Mouse (Mus musculus): Measurements from ENCODE around the gene Fndc7. TPM values are rescaled to one million over a fixed set of nuclear protein-coding genes. Genes with fewer than 3 reads are reported as not detected.
"Not testable (repeated sequence)": the region's sequence is repeated elsewhere in the genome, so short reads cannot be mapped to it uniquely, and the experiment has no call there.

Fndc7 gene
- total RNA-seq, 2 experiments from 2014 or later: 0.13 TPM; not detected in 1

GRCm38 (mm10) chr3:108886934-108887617, 2.7 kb downstream of the Fndc7 start:
- DNase-seq: no peak

GRCm38 (mm10) chr3:108885686-108886530, 3.9 kb downstream of the Fndc7 start:
- no peak for DNase-seq

- no peak for DNase-seq
Measured at GRCm38 (mm10) chr3:108884706-108885289, 5.0 kb downstream of the Fndc7 start.

GRCm38 (mm10) chr3:108883067-108883466, 6.7 kb downstream of the Fndc7 start:
- DNase-seq: no peak

- not testable (repeated sequence) for DNase-seq
Measured at GRCm38 (mm10) chr3:108881873-108882272, 7.9 kb downstream of the Fndc7 start.

- peak; percentile 22 to 33 for DNase-seq
Measured at GRCm38 (mm10) chr3:108880544-108881507, 9.0 kb downstream of the Fndc7 start.

- DNase-seq: no peak
Measured at GRCm38 (mm10) chr3:108879836-108880435, 9.9 kb downstream of the Fndc7 start.

GRCm38 (mm10) chr3:108879129-108879528, 10.7 kb downstream of the Fndc7 start:
- no peak for DNase-seq

GRCm38 (mm10) chr3:108870631-108871030, 19.2 kb downstream of the Fndc7 start:
- no peak for DNase-seq

- no peak for DNase-seq
Measured at GRCm38 (mm10) chr3:108867449-108867848, 22.4 kb downstream of the Fndc7 start.

GRCm38 (mm10) chr3:108865676-108866075, 24.1 kb downstream of the Fndc7 start:
- no peak for DNase-seq

GRCm38 (mm10) chr3:108865129-108865528, 24.7 kb downstream of the Fndc7 start:
- DNase-seq: no peak

GRCm38 (mm10) chr3:108863091-108863490, 26.7 kb downstream of the Fndc7 start:
- DNase-seq: no peak

GRCm38 (mm10) chr3:108862282-108862681, 27.5 kb downstream of the Fndc7 start:
- not testable (repeated sequence) for DNase-seq

- no peak for DNase-seq
Measured at GRCm38 (mm10) chr3:108860786-108861185, 29.0 kb downstream of the Fndc7 start.

- DNase-seq: no peak
Measured at GRCm38 (mm10) chr3:108858231-108858770, 31.5 kb downstream of the Fndc7 start.

- DNase-seq: no peak
Measured at GRCm38 (mm10) chr3:108857714-108858113, 32.1 kb downstream of the Fndc7 start.

- no peak for DNase-seq
Measured at GRCm38 (mm10) chr3:108857124-108857470, 32.7 kb downstream of the Fndc7 start.

- DNase-seq: no peak
Measured at GRCm38 (mm10) chr3:108856386-108857123, 33.3 kb downstream of the Fndc7 start.

GRCm38 (mm10) chr3:108855864-108856263, 33.9 kb downstream of the Fndc7 start:
- peak in 1 of 2 experiments; percentile 33 for DNase-seq

- DNase-seq: peak; percentile 82 to 84
Measured at GRCm38 (mm10) chr3:108855371-108855770, 34.4 kb downstream of the Fndc7 start.
